Mouse (Mus musculus): Measurements from ENCODE around the gene Olfr1499.
"Not testable (repeated sequence)": the region's sequence is repeated elsewhere in the genome, so short reads cannot be mapped to it uniquely, and the experiment has no call there.

GRCm38 (mm10) chr19:13850592-13850991 is 31.3 kb upstream of the Olfr1499 start, which contains the start of gene Olfr1501:
- not testable (repeated sequence) for TF ChIP-seq CTCF (IDR thresholded peaks at IDR 0.05; ENCODE audit: control insufficient read depth, insufficient read depth, insufficient replicate concordance, low read depth, low read length); POLR2A (IDR thresholded peaks at IDR 0.05; ENCODE audit: control insufficient read depth, low read depth, low read length)

Data from testis, adult 2 months (tissue).